Mouse (Mus musculus) G1E (cell line): ENCODE data around the gene Frmd6. TPM values are rescaled to one million over a fixed set of nuclear protein-coding genes. Genes with fewer than 3 reads are reported as not detected.

Experiments used
- ATAC-seq: 2 replicates; pipeline ENCODE4 v1.8.0; 2016; ENCODE audit warnings: mild to moderate bottlenecking; ENCODE audit not compliant: insufficient number of reproducible peaks, poor library complexity, low FRiP score, severe bottlenecking; ENCODE audit errors: extremely low read depth
- DNase-seq: peaks from one replicate; pipeline ENCODE4 v3.0.0; 2012; ENCODE audit warnings: low spot score
- H3K27me3 ChIP-seq: 2 replicates; pipeline ENCODE4 v1.6.1; 2012; ENCODE audit warnings: mild to moderate bottlenecking, low read length, inconsistent platforms; ENCODE audit not compliant: insufficient read depth
- H3K36me3 ChIP-seq: replicated peaks from 2 replicates; pipeline ENCODE3; 2012; ENCODE audit warnings: mild to moderate bottlenecking, inconsistent platforms
- H3K4me1 ChIP-seq: 2 replicates; pipeline ENCODE4 v1.6.1; 2012; ENCODE audit warnings: low read depth, low read length, inconsistent platforms, mixed read lengths; ENCODE audit not compliant: insufficient read depth
- H3K4me3 ChIP-seq: 2 replicates; pipeline ENCODE4 v1.5.1; 2012; ENCODE audit warnings: low read depth, mild to moderate bottlenecking, inconsistent platforms, low read length, moderate library complexity, mixed read lengths
- H3K9me3 ChIP-seq: replicated peaks from 2 replicates; pipeline ENCODE4 v1.6.1; 2012; ENCODE audit warnings: inconsistent platforms
- CTCF ChIP-seq: IDR thresholded peaks from 2 replicates; pipeline ENCODE4 v1.5.1; 2012; ENCODE audit warnings: low read depth, low read length, inconsistent platforms, mixed read lengths
- GATA1 ChIP-seq: IDR thresholded peaks from 2 replicates; pipeline ENCODE4 v1.6.1; 2012; ENCODE audit warnings: borderline replicate concordance, low read length, inconsistent platforms, mixed read lengths
- GATA2 ChIP-seq: IDR thresholded peaks from 2 replicates; pipeline ENCODE4 v1.6.1; 2012; ENCODE audit warnings: low read depth, low read length, inconsistent platforms, borderline replicate concordance
- POLR2AphosphoS5 ChIP-seq: IDR thresholded peaks from 2 replicates; pipeline ENCODE4 v1.6.1; 2012; ENCODE audit warnings: low read depth, low read length, inconsistent platforms; ENCODE audit not compliant: insufficient replicate concordance
- TAL1 ChIP-seq: conservative IDR thresholded peaks from 2 replicates; pipeline ENCODE4 v1.6.1; 2012; ENCODE audit warnings: low read depth, low read length, inconsistent platforms, mixed read lengths
- polyA plus RNA-seq: library from polyadenylated mRNA; stranded (reverse); fragments of >175 nt; gene quantifications from 2 replicates; pipeline ENCODE4 v1.2.3, GENCODE M21; 2012
- total RNA-seq, 2 experiments: library from RNA; stranded (forward) in 1 of 2; stranded (reverse) in 1 of 2; fragments of 200-1000 nt in 1 of 2; fragments of >200 nt in 1 of 2; fragmentation: Nextera tagmentation in 1 of 2; gene quantifications; 2 replicates each; pipeline ENCODE4 v1.2.3; 2014 to 2017

Frmd6 gene
- total and polyA plus RNA-seq, 3 experiments, result 6.0 to 14.8 (median 9.0) TPM

DNA sequence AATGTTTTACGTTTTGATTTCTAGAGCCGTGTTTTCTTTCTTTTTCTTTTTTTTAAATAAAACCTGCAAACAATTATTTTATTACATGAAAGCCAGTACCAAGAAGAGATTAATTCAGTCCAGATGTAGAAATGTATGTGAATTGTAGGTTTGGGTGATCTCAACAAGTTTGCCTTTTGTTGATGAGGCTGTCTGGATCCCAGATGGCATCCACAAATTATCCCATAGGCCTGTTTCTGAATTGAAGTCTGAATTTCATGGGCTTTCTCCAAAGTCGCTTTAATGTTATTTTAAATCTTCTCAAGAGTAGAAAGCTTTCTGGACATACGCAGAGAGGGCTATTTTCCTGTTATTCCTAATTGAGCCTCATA, 2.6 kb downstream of the Frmd6 start:
- peaks cover 7% of the 10 kb centered on the region for H3K27me3 ChIP-seq
- peaks cover 58% of the 10 kb centered on the region for H3K4me1 ChIP-seq
- no peak for TF ChIP-seq CTCF
- no peak for TF ChIP-seq POLR2AphosphoS5
- no peak for TF ChIP-seq GATA2
- no peak for TF ChIP-seq GATA1
- no peak for TF ChIP-seq TAL1
- ATAC-seq (no peak), DNase-seq (no peak)
- no peak overlapping the region for H3K4me3 ChIP-seq
- H3K9me3 ChIP-seq, result no peaks in the 10 kb centered on the region
- H3K36me3 ChIP-seq, result no peaks in the 10 kb centered on the region

DNA sequence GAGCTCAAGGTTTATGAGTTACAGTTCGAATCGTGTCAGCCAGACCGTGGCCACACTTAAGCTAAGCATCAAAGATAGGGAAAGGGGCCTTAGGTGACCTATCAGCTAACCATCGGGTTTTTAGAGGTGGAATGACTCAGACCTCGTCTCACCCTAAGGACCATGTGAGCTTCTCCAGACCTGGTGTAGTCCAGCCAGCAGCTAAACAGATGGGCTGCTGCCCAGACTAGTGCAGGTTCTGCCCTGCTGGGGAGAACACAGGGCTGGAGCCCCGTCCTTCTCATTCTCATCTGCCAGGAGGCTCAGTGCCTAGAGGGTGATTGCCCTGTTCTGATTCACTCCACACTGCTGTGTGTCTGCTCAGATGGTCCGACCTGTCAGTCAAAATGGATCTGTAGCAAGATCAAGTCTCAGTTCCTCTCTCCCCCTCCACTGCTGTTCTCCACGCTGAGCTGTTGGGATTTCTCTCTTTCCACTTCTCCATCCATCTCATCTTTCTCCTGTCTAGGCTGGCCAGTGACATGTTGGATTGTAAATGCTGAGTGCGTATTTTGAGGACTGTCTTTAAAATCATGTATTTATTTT, 5.8 kb downstream of the Frmd6 start:
- Histone ChIP-seq H3K4me1 (peaks cover 62% of the 10 kb centered on the region), H3K9me3 (no peaks in the 10 kb centered on the region), H3K4me3 (no peak overlapping the region), H3K27me3 (no peaks in the 10 kb centered on the region), H3K36me3 (no peaks in the 10 kb centered on the region)
- TF ChIP-seq GATA1 (no peak), CTCF (no peak), GATA2 (no peak), POLR2AphosphoS5 (no peak), TAL1 (no peak)
- ATAC-seq (no peak), DNase-seq (no peak)

DNA sequence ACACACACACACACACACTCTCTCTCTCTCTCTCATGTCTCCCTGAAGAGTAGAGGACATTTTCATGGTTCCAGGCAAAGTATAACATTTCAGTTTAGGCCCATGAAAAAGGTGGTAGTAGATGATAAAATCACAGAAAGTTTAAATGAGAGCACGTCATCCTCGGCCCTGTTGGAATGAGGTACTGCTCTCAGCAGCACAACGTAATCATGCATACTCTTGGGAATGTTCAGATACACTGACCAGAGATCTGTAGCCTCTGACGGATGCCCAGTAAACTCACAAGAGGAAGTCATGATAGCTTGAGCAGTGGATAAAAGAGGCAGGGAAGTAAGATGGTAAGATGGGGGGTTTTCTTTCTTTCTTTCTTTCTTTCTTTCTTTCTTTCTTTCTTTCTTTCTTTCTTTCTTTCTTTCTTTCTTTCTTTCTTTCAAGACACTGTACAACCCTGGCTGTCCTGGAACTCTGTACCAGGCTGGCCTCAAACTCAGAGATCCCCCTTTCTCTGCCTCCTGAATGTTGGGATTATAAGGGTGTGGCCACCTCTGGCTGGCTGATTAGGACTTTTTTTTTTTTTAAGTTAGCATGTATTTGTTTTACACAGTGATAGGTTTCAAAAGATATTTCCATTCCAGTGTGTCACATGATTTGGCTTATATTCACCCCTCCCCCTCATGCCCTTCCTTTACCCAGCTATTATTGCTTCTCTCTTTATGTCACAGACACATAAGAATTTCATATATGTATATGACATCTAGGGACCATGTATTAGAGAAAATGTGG, 7.1 kb downstream of the Frmd6 start:
- Histone ChIP-seq H3K9me3 (no peaks in the 10 kb centered on the region), H3K27me3 (no peaks in the 10 kb centered on the region), H3K4me3 (no peak overlapping the region), H3K4me1 (peaks cover 51% of the 10 kb centered on the region), H3K36me3 (no peaks in the 10 kb centered on the region)
- DNase-seq (peak; percentile 37), ATAC-seq (peak; percentile 57)
- TF ChIP-seq TAL1, result no peak
- no peak for TF ChIP-seq POLR2AphosphoS5
- no peak for TF ChIP-seq GATA2
- no peak for TF ChIP-seq CTCF
- TF ChIP-seq GATA1, result no peak

DNA sequence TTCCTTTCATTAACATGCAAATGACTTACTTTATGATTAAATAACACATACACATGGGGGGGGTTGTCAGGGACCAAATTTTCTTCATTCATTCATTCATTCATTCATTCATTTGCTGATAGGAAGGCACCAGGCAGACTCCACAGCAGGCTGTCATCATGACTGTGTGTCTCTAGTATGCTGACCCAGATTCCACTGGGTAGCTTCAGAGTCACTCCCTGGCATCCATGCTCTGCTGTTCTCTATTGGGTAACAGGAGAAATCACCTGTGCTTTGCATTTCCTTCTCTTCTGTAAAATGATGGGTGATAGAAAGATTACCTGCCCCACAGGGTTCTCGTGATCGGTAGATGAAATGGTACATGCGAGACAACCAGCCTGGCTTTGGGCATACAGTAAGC, 7.7 kb downstream of the Frmd6 start:
- TF ChIP-seq GATA2, result no peak
- TF ChIP-seq TAL1, result no peak
- no peak for TF ChIP-seq CTCF
- TF ChIP-seq POLR2AphosphoS5, result no peak
- no peak for TF ChIP-seq GATA1
- Histone ChIP-seq H3K4me1 (peaks cover 48% of the 10 kb centered on the region), H3K36me3 (peaks cover under 1% of the 10 kb centered on the region), H3K27me3 (no peaks in the 10 kb centered on the region), H3K9me3 (no peaks in the 10 kb centered on the region), H3K4me3 (no peak overlapping the region; the same call in 1 of the 2 replicates)
- DNase-seq (no peak), ATAC-seq (no peak)

- DNase-seq (no peak), ATAC-seq (no peak)
- TF ChIP-seq CTCF (no peak), POLR2AphosphoS5 (no peak), GATA1 (no peak), GATA2 (no peak), TAL1 (no peak)
- H3K27me3 ChIP-seq, result no peaks in the 10 kb centered on the region
- H3K4me1 ChIP-seq, result peaks cover 45% of the 10 kb centered on the region
- peaks cover 2% of the 10 kb centered on the region for H3K36me3 ChIP-seq
- H3K4me3 ChIP-seq, result no peak overlapping the region
- H3K9me3 ChIP-seq, result no peaks in the 10 kb centered on the region
Measured at GRCm38 (mm10) chr12:70834043-70834442, 8.7 kb downstream of the Frmd6 start.

DNA sequence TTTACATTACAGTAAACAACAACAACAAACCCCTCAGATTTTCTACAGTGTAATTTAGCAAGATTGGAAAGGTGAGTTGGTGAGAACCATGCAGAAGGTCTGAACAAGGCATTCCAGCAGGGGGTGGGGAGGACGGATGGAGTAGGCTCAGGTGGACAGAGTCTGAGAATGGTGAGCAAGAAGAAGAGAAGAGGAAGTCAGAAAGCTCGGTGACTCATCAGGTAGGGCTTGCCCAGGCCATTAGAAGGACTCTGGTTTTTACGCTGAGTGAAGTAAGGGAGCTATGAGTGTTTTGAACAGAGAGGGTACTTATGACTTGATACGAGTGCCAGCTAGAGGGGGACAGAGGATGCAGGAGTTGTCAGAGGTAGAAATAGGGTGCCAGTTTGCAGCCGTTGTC, 9.7 kb downstream of the Frmd6 start:
- Histone ChIP-seq H3K4me1 (peaks cover 45% of the 10 kb centered on the region), H3K4me3 (no peak overlapping the region), H3K9me3 (no peaks in the 10 kb centered on the region), H3K36me3 (peaks cover 2% of the 10 kb centered on the region), H3K27me3 (no peaks in the 10 kb centered on the region)
- ATAC-seq (no peak), DNase-seq (no peak)
- TF ChIP-seq TAL1 (no peak), POLR2AphosphoS5 (no peak), GATA2 (no peak), CTCF (no peak)
